Mouse (Mus musculus) liver, embryonic 11.5 days (tissue): ENCODE measurements around the gene Aspn. TPM values are rescaled to one million over a fixed set of nuclear protein-coding genes. Genes with fewer than 3 reads are reported as not detected.

Experiments
- ATAC-seq: fragments of 200-750 bp; cut with Nextera tagmentation; replicated peaks from 2 replicates; pipeline ENCODE4 v1.8.0; 2017; ENCODE audit warnings: moderate number of reproducible peaks, mild to moderate bottlenecking, moderate TSS enrichment, moderate library complexity; ENCODE audit not compliant: low FRiP score
- DNase-seq: peaks from one replicate; pipeline ENCODE4 v3.0.0-alpha.2; 2017; ENCODE audit warnings: low spot score
- H3K27ac ChIP-seq: fragments of 300-500 bp; sonication (generic); 2 replicates; pipeline ENCODE4 v1.5.1; 2014; ENCODE audit warnings: mild to moderate bottlenecking, low read depth, low read length, control low read depth
- H3K27me3 ChIP-seq: fragments of 300-500 bp; sonication (generic); replicated peaks from 2 replicates; pipeline ENCODE4 v1.6.1; 2014; ENCODE audit warnings: low read length, mixed read lengths; ENCODE audit not compliant: control insufficient read depth, insufficient read depth
- H3K36me3 ChIP-seq: fragments of 300-500 bp; sonication (generic); 2 replicates; pipeline ENCODE4 v1.6.1; 2014; ENCODE audit warnings: mild to moderate bottlenecking, low read length, moderate library complexity, mixed read lengths; ENCODE audit not compliant: control insufficient read depth, insufficient read depth
- H3K4me1 ChIP-seq: fragments of 300-500 bp; sonication (generic); replicated peaks from 2 replicates; pipeline ENCODE4 v1.6.1; 2014; ENCODE audit warnings: low read length, mixed read lengths; ENCODE audit not compliant: control insufficient read depth, insufficient read depth
- H3K4me2 ChIP-seq: fragments of 300-500 bp; sonication (generic); 2 replicates; pipeline ENCODE4 v1.6.1; 2014; ENCODE audit warnings: mild to moderate bottlenecking, control low read depth, moderate library complexity
- H3K4me3 ChIP-seq: fragments of 300-500 bp; sonication (generic); 2 replicates; pipeline ENCODE4 v1.5.1; 2014; ENCODE audit warnings: low read depth, low read length, control low read depth
- H3K9ac ChIP-seq: fragments of 300-500 bp; sonication (generic); 2 replicates; pipeline ENCODE4 v1.6.1; 2014; ENCODE audit warnings: low read depth, low read length, control low read depth
- H3K9me3 ChIP-seq: fragments of 300-500 bp; sonication (generic); 2 replicates; pipeline ENCODE4 v1.6.1; 2016; ENCODE audit warnings: low read length, inconsistent platforms, mixed read lengths; ENCODE audit not compliant: control insufficient read depth
- whole genome bisulfite sequencing: fragments of 180-500 bp; shearing (Covaris S2); extraction: QIAGEN DNeasy Blood & Tissue Kit; methylation state at CpG from one replicate; pipeline ENCODE4 v1.1.7; 2014; 5-methylcytosine and 5-hydroxymethylcytosine counted together
- polyA plus RNA-seq: library from polyadenylated mRNA; unstranded; fragments of >200 nt; fragmentation: Nextera tagmentation; extraction: Ambion mirVana; gene quantifications from 2 replicates; pipeline ENCODE4 v1.2.1, GENCODE M21; 2014

The Aspn gene
- polyA plus RNA-seq, 1 experiment from 2014 or later = 0.45 TPM

DNA sequence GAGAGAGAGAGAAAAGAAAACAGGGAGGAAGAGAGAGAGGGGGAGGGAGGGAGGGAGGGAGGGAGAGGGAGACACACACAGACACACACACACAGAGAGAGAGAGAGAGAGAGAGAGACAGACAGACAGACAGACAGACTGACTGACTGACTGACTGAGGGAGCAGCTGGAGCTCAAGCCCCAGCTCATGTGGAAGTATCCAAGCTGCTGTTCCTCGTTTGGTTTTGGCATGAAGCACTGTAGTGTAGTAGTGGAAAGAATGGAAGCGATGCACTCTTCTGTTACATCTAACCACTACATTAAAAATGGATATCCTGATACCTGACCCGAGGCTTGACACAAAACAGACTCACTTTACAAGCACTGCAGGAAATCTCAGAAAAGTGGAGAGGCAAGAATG is 1.4 kb downstream of the Aspn start:
- Histone ChIP-seq H3K4me1 (no peaks in the 10 kb centered on the region), H3K36me3 (no peaks in the 10 kb centered on the region), H3K27ac (no peak overlapping the region), H3K4me3 (no peak overlapping the region), H3K9ac (no peak overlapping the region), H3K9me3 (no peaks in the 10 kb centered on the region), H3K27me3 (no peaks in the 10 kb centered on the region), H3K4me2 (no peak overlapping the region)
- DNase-seq (no peak), ATAC-seq (no peak)
- 58% methylated on average over 3 of the region's 3 CpGs for WGBS

- 83% methylated on average over 1 of the region's 1 CpGs for WGBS
- no peak for DNase-seq
- no peaks in the 10 kb centered on the region for H3K9me3 ChIP-seq
- H3K4me3 ChIP-seq = no peak overlapping the region
- H3K4me2 ChIP-seq = no peak overlapping the region
- no peaks in the 10 kb centered on the region for H3K36me3 ChIP-seq
- H3K4me1 ChIP-seq = no peaks in the 10 kb centered on the region
- H3K9ac ChIP-seq = no peak overlapping the region
- no peak overlapping the region for H3K27ac ChIP-seq
- no peak for ATAC-seq
- H3K27me3 ChIP-seq = no peaks in the 10 kb centered on the region
These were observed 2.3 kb downstream of the Aspn start for GRCm38 (mm10) chr13:49546517-49546916.

- no peak for DNase-seq
- H3K9me3 ChIP-seq = no peaks in the 10 kb centered on the region
- H3K4me1 ChIP-seq = no peaks in the 10 kb centered on the region
- no peak overlapping the region for H3K4me2 ChIP-seq
- no peak overlapping the region for H3K4me3 ChIP-seq
- ATAC-seq = no peak
- 52% methylated on average over 1 of the region's 1 CpGs for WGBS
- H3K36me3 ChIP-seq = no peaks in the 10 kb centered on the region
- no peak overlapping the region for H3K27ac ChIP-seq
- no peak overlapping the region for H3K9ac ChIP-seq
- no peaks in the 10 kb centered on the region for H3K27me3 ChIP-seq
These were observed 3.4 kb downstream of the Aspn start for GRCm38 (mm10) chr13:49547563-49548150.

DNA sequence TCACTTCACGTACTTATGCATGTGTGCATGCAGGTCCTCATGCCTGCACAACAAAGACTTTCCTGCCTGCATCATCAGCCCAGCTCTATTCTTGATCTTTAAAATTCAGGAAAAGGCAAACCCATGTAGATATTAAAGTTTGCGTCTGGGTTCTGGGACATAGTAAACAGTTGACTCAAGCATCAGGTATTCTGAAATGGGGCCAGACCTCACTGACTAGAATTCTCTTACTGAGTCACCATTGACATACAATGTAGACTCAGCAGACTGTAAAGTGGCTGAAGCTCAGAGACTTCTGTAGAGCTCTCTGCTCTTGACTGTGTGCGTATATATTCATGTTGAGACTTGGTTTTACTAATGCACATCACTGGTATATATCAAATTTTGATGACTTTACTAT is 5.4 kb downstream of the Aspn start:
- Histone ChIP-seq H3K27ac (no peak overlapping the region), H3K4me2 (no peak overlapping the region), H3K9me3 (no peaks in the 10 kb centered on the region), H3K9ac (no peak overlapping the region), H3K36me3 (no peaks in the 10 kb centered on the region), H3K27me3 (no peaks in the 10 kb centered on the region), H3K4me1 (no peaks in the 10 kb centered on the region), H3K4me3 (no peak overlapping the region)
- no peak for DNase-seq
- ATAC-seq = no peak
- WGBS = 92% methylated on average over 3 of the region's 3 CpGs

DNA sequence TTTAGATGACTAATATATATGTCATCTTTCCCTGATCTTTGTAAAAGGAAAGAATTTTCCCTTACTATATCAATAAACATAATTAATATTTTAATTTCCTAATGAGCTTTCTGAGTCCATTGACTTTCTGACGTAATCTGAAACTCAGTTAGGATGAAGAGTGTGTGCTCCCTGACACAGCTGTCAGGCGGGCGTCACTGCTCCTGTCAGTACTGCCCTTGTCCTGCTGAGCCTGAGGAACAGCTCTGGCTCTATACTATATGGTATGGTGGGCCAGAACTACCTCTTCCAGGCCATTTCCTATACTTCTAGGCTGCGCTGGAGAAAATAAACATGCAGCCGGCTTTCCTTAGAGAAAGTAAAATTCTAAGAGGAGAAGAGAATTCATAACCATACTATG is 10.3 kb downstream of the Aspn start:
- Histone ChIP-seq H3K9ac (no peak overlapping the region), H3K36me3 (no peaks in the 10 kb centered on the region), H3K27me3 (no peaks in the 10 kb centered on the region), H3K4me2 (no peak overlapping the region), H3K27ac (no peak overlapping the region), H3K4me1 (no peaks in the 10 kb centered on the region), H3K9me3 (no peaks in the 10 kb centered on the region), H3K4me3 (no peak overlapping the region)
- WGBS = 86% methylated on average over 5 of the region's 5 CpGs
- no peak for DNase-seq
- no peak for ATAC-seq

DNA sequence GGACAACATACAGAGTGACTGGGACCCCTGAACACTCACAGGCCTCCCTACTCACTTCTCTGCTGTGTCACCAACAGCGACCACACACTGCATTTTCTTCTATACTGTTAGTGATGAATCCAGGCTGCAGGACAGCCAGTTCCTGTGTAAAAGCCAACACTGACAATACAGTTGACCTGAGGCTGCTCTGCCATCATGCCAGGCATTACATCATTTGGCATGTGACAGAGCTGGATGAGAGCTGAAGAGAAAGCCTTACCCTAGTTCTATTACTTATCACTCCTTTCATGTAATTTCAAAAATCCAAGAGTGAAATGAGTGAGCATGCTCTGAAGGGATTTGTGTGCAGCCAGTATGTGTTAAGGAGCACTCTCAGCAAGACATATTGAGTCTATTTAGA is 12.0 kb downstream of the Aspn start:
- peaks cover 3% of the 10 kb centered on the region; the same call in 1 of the 2 replicates for H3K4me1 ChIP-seq
- H3K27ac ChIP-seq = no peak overlapping the region
- H3K36me3 ChIP-seq = no peaks in the 10 kb centered on the region
- ATAC-seq (no peak), DNase-seq (no peak)
- no peak overlapping the region for H3K9ac ChIP-seq
- no peaks in the 10 kb centered on the region for H3K9me3 ChIP-seq
- H3K4me2 ChIP-seq = no peak overlapping the region
- WGBS = 69% methylated on average over 1 of the region's 1 CpGs
- H3K27me3 ChIP-seq = no peaks in the 10 kb centered on the region
- no peak overlapping the region for H3K4me3 ChIP-seq

DNA sequence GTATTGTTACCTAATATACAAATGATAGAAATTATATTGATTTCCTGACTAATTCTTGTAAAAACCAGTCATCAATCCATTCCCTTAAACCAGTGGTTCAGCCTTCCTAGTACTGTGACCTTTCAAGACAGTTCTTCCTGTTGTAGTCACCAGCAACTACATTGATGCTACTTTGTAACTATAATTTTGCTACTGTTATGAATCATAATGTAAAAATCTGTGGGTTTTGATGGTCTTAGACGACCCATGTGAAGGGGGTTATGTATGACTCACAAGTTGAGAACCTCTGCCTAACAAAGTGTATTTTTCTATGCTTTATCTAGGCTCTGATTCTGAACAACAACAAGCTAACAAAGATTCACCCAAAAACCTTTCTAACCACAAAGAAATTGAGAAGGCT is 12.7 kb downstream of the Aspn start:
- H3K36me3 ChIP-seq = no peaks in the 10 kb centered on the region
- no peaks in the 10 kb centered on the region for H3K27me3 ChIP-seq
- ATAC-seq = no peak
- H3K27ac ChIP-seq = no peak overlapping the region
- H3K4me1 ChIP-seq = peaks cover 4% of the 10 kb centered on the region; the same call in 1 of the 2 replicates
- DNase-seq = no peak
- no peak overlapping the region for H3K4me3 ChIP-seq
- 61% methylated on average over 1 of the region's 1 CpGs for WGBS
- no peak overlapping the region for H3K4me2 ChIP-seq
- no peak overlapping the region for H3K9ac ChIP-seq
- H3K9me3 ChIP-seq = no peaks in the 10 kb centered on the region

GRCm38 (mm10) chr13:49559185-49559584 is 14.9 kb downstream of the Aspn start:
- DNase-seq (no peak), ATAC-seq (peak; percentile 73)
- Histone ChIP-seq H3K27me3 (no peaks in the 10 kb centered on the region), H3K27ac (no peak overlapping the region), H3K4me2 (no peak overlapping the region), H3K36me3 (no peaks in the 10 kb centered on the region), H3K4me1 (peaks cover 4% of the 10 kb centered on the region; the same call in 1 of the 2 replicates), H3K9me3 (no peaks in the 10 kb centered on the region), H3K4me3 (no peak overlapping the region), H3K9ac (no peak overlapping the region)
- WGBS = 43% methylated on average over 2 of the region's 2 CpGs

GRCm38 (mm10) chr13:49560886-49561285 is 16.6 kb downstream of the Aspn start:
- Histone ChIP-seq H3K27ac (no peak overlapping the region; the same call in 1 of the 2 replicates), H3K36me3 (no peaks in the 10 kb centered on the region), H3K9me3 (no peaks in the 10 kb centered on the region), H3K27me3 (no peaks in the 10 kb centered on the region), H3K9ac (no peak overlapping the region), H3K4me2 (no peak overlapping the region), H3K4me3 (no peak overlapping the region), H3K4me1 (peaks cover 4% of the 10 kb centered on the region; the same call in 1 of the 2 replicates)
- 27% methylated on average over 2 of the region's 2 CpGs for whole genome bisulfite sequencing
- peak; percentile 80 for ATAC-seq
- peak; percentile 32 for DNase-seq
